ENCODE assay signal across 8 mouse cellular contexts in the genomic region with DNA sequence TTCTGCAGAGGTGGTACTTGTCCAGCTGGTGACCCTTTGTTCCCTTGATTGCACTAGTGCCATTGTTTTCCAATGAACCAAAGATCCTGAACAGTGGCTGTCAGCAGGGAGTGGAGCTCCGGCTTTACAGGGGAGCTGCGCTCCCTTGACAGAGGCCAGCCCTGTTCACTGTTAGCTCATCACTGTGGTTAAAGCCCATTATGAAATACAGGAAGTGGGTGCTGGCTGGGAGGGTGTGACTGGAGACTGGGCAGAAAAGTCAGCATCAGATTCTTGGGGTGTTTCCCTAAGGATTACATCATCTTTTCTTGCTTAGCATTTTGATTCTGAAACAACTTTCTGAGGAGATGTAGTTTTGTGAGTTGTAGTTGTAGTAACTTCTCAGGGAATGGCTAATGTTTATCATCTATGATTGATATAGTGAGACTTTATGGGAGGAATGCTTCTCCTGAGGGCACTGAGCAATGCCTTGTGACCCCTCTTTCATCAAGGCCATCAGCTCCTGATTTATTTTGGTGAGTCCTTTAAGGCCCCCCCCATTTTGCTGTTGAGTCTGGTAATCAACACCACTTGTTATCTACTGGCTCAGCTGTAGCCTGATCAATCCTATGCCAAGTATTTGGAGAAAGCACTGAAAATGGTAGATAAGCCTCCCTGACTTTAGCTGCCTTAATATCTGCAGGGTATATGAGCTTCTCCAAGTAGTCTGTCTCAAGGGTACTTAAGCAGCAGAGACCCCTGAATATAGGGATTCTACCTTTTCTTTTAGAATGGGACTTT. TPM values are rescaled to one million over a fixed set of nuclear protein-coding genes. Genes with fewer than 3 reads are reported as not detected.
DNase-seq lines count a peak whose midpoint lies in the region; ATAC-seq lines count a peak whose summit lies in the region.

No protein-coding gene starts in this region.

- peaks cover 7% of the 10 kb centered on the region; the same call in 1 of the 2 replicates for H3K4me1 ChIP-seq in heart, embryonic 11.5 days (ENCODE audit: control insufficient read depth, insufficient read depth, low read length)
- peaks cover 13% of the 10 kb centered on the region for H3K4me1 ChIP-seq in liver, embryonic 13.5 days (replicated peaks)
- no peaks in the 10 kb centered on the region for H3K4me1 ChIP-seq in hindbrain, embryonic 14.5 days (replicated peaks; ENCODE audit: control insufficient read depth, insufficient read depth, low read length)

- H3K4me2 ChIP-seq in heart, embryonic 11.5 days = no peak overlapping the region
- H3K4me2 ChIP-seq in liver, embryonic 13.5 days = no peak overlapping the region
- no peak overlapping the region for H3K4me2 ChIP-seq in hindbrain, embryonic 14.5 days (replicated peaks)

- no peak; the same call in 1 of the 2 replicates for ATAC-seq in heart, embryonic 11.5 days (replicated peaks; ENCODE audit: insufficient number of reproducible peaks, low FRiP score, low TSS enrichment)
- peak; percentile 73 for ATAC-seq in liver, embryonic 13.5 days (ENCODE audit: low read depth)
- ATAC-seq in neutrophil, adult 5-6 weeks (ENCODE audit: extremely low read depth, insufficient number of reproducible peaks, low FRiP score, poor library complexity, severe bottlenecking) = peak; percentile 99
- no peak for ATAC-seq in hindbrain, embryonic 14.5 days (ENCODE audit: low FRiP score)

- WGBS in heart, embryonic 11.5 days (ENCODE audit: insufficient replicate concordance) = 18% methylated on average over 2 of the region's 2 CpGs
- WGBS in liver, embryonic 13.5 days (ENCODE audit: insufficient replicate concordance) = 20% methylated on average over 2 of the region's 2 CpGs
- 3% methylated on average over 2 of the region's 2 CpGs for WGBS in hindbrain, embryonic 14.5 days

- no peaks in the 10 kb centered on the region for H3K9me3 ChIP-seq in heart, embryonic 11.5 days (replicated peaks; ENCODE audit: control insufficient read depth, low read length)
- H3K9me3 ChIP-seq in liver, embryonic 13.5 days (replicated peaks) = no peaks in the 10 kb centered on the region
- H3K9me3 ChIP-seq in hindbrain, embryonic 14.5 days (ENCODE audit: control insufficient read depth, low read length) = no peaks in the 10 kb centered on the region

- H3K27ac ChIP-seq in heart, embryonic 11.5 days (ENCODE audit: low read depth, low read length) = no peak overlapping the region
- H3K27ac ChIP-seq in liver, embryonic 13.5 days = no peak overlapping the region
- no peak overlapping the region for H3K27ac ChIP-seq in hindbrain, embryonic 14.5 days

- peak; percentile 63 to 75 for DNase-seq in heart, adult 18-20 months
- peak; percentile 74 for DNase-seq in fibroblast of lung, adult 2 months (ENCODE audit: low read depth)
- peak; percentile 8 for DNase-seq in liver, embryonic 13.5 days
- no peak for DNase-seq in hindbrain, embryonic 14.5 days (ENCODE audit: low spot score)
- DNase-seq in yolk sac, embryonic 10.5 days (ENCODE audit: low spot score) = no peak
- DNase-seq in cerebellum, postnatal 4 days (ENCODE audit: low spot score in 2 of 2) = no peak

- no peak overlapping the region for H3K4me3 ChIP-seq in heart, embryonic 11.5 days (ENCODE audit: low read depth, low read length)
- H3K4me3 ChIP-seq in liver, embryonic 13.5 days (replicated peaks) = no peak overlapping the region
- H3K4me3 ChIP-seq in hindbrain, embryonic 14.5 days (replicated peaks; ENCODE audit: low read length) = no peak overlapping the region

- no peak overlapping the region for H3K9ac ChIP-seq in heart, embryonic 11.5 days (ENCODE audit: low read depth, low read length)
- no peak overlapping the region for H3K9ac ChIP-seq in liver, embryonic 13.5 days
- no peak overlapping the region for H3K9ac ChIP-seq in hindbrain, embryonic 14.5 days

- no peaks in the 10 kb centered on the region for H3K27me3 ChIP-seq in heart, embryonic 11.5 days (ENCODE audit: control insufficient read depth, insufficient read depth, low read length)
- H3K27me3 ChIP-seq in liver, embryonic 13.5 days = no peaks in the 10 kb centered on the region
- H3K27me3 ChIP-seq in hindbrain, embryonic 14.5 days (ENCODE audit: control insufficient read depth, insufficient read depth, low read length) = no peaks in the 10 kb centered on the region

- H3K36me3 ChIP-seq in heart, embryonic 11.5 days (ENCODE audit: control insufficient read depth, insufficient read depth, low read length) = peaks cover 5% of the 10 kb centered on the region; the same call in 1 of the 2 replicates
- H3K36me3 ChIP-seq in liver, embryonic 13.5 days = peaks cover 2% of the 10 kb centered on the region; the same call in 1 of the 2 replicates
- peaks cover 29% of the 10 kb centered on the region for H3K36me3 ChIP-seq in hindbrain, embryonic 14.5 days (replicated peaks; ENCODE audit: control insufficient read depth, insufficient read depth)

RNA-seq across cellular contexts. Expression of a gene that starts 19.1 kb away (rescaled TPM):
- total RNA-seq in heart, adult 18-20 months (2021) = 1 to 10 TPM in 1 of 2 experiments, under 1 TPM in 1; 0.50 to 1.3 TPM
- 1.9 and 3.3 TPM in 2 replicates for polyA plus RNA-seq in heart, embryonic 11.5 days (2014; fragmentation: Nextera tagmentation; extraction: Ambion mirVana)
- 0.30 and 0.31 TPM in 2 replicates for polyA plus RNA-seq in liver, embryonic 13.5 days (2015; fragmentation: Nextera tagmentation; extraction: Ambion mirVana)
- total RNA-seq in neutrophil, adult 5-6 weeks (2017) = 0.93 TPM in 1 of 2 replicates, not detected in the other
- polyA plus RNA-seq in hindbrain, embryonic 14.5 days (2014; fragmentation: Nextera tagmentation; extraction: Ambion mirVana) = 2.5 TPM in 2 replicates

RNA-seq across cellular contexts. Expression of a gene that starts 52.0 kb away (rescaled TPM):
- total RNA-seq in heart, adult 18-20 months (2021) = 10 to 100 TPM; 12.8 to 13.7 TPM
- polyA plus RNA-seq in heart, embryonic 11.5 days (2014; fragmentation: Nextera tagmentation; extraction: Ambion mirVana) = 42.4 and 46.7 TPM in 2 replicates
- 5.1 and 5.7 TPM in 2 replicates for polyA plus RNA-seq in liver, embryonic 13.5 days (2015; fragmentation: Nextera tagmentation; extraction: Ambion mirVana)
- total RNA-seq in neutrophil, adult 5-6 weeks (2017) = 11.8 and 13.4 TPM in 2 replicates
- 15.6 and 15.9 TPM in 2 replicates for polyA plus RNA-seq in hindbrain, embryonic 14.5 days (2014; fragmentation: Nextera tagmentation; extraction: Ambion mirVana)

Comparison
In these comparisons a context has a peak if more than half of its experiments do, and no peak if none do; other contexts are left out.
1. DNase-seq: peak in heart, adult 18-20 months (2 of 2), fibroblast of lung, adult 2 months (single experiment) and liver, embryonic 13.5 days (single experiment); none in hindbrain, embryonic 14.5 days (single experiment), yolk sac, embryonic 10.5 days (single experiment) and cerebellum, postnatal 4 days (0 of 2).
2. ATAC-seq: peak in liver, embryonic 13.5 days (single experiment) and neutrophil, adult 5-6 weeks (single experiment); none in heart, embryonic 11.5 days (single experiment) and hindbrain, embryonic 14.5 days (single experiment).